Mouse (Mus musculus): Measurements from ENCODE around the gene Tuba1c. TPM values are rescaled to one million over a fixed set of nuclear protein-coding genes. Genes with fewer than 3 reads are reported as not detected.
A peak's percentile ranks its signal among the peaks of the same experiment; 100 is the strongest.
"Not testable (repeated sequence)": the region's sequence is repeated elsewhere in the genome, so short reads cannot be mapped to it uniquely, and the experiment has no call there.

Gene Tuba1c
- polyA plus RNA-seq, 1 experiment from 2014 or later, result 315 TPM

- no peak for TF ChIP-seq CTCF (IDR thresholded peaks at IDR 0.05; ENCODE audit: low read depth)
- Histone ChIP-seq H3K9ac (ENCODE audit: low read depth, low read length) (peak overlapping the region; percentile 57), H3K36me3 (ENCODE audit: control insufficient read depth, insufficient read depth) (peaks cover 17% of the 10 kb centered on the region; the same call in 1 of the 2 replicates), H3K4me1 (replicated peaks; ENCODE audit: control insufficient read depth, insufficient read depth, low read length) (peaks cover 5% of the 10 kb centered on the region), H3K4me3 (ENCODE audit: low read depth, low read length) (peak overlapping the region; percentile 62), H3K4me2 (replicated peaks; ENCODE audit: low read depth) (peak overlapping the region; percentile 86), H3K9me3 (ENCODE audit: control insufficient read depth) (no peaks in the 10 kb centered on the region), H3K27me3 (replicated peaks; ENCODE audit: control insufficient read depth, insufficient read depth, low read length) (no peaks in the 10 kb centered on the region), H3K27ac (ENCODE audit: low read depth, low read length) (peak overlapping the region; percentile 60)
- under 1% methylated on average over 44 of the region's 44 CpGs for WGBS
- ATAC-seq, result peak; percentile 93
Observed at GRCm38 (mm10) chr15:99074600-99075333, 45.1 kb downstream of the Tuba1c start.

DNA sequence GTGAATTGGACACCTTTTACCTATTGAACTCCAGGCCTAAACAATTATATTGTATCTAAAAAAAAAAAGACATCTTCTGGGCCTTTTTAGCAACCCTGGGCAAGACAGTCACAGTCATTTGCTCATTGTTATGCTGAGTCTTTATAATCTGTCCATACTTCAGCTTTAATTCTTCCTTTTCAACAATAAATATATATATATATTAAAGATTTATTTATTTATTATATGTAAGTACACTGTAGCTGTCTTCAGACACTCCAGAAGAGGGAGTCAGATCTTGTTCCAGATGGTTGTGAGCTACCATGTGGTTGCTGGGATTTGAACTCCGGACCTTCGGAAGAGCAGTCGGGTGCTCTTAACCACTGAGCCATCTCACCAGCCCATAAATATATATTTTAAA, 46.3 kb downstream of the Tuba1c start:
- H3K27me3 ChIP-seq (replicated peaks; ENCODE audit: control insufficient read depth, insufficient read depth, low read length); ATAC-seq; H3K9ac ChIP-seq (ENCODE audit: low read depth, low read length); H3K27ac ChIP-seq (ENCODE audit: low read depth, low read length); H3K4me1 ChIP-seq (replicated peaks; ENCODE audit: control insufficient read depth, insufficient read depth, low read length); H3K9me3 ChIP-seq (ENCODE audit: control insufficient read depth); H3K4me3 ChIP-seq (ENCODE audit: low read depth, low read length): not testable (repeated sequence)
- Histone ChIP-seq H3K36me3 (ENCODE audit: control insufficient read depth, insufficient read depth) (peaks cover 27% of the 10 kb centered on the region; the same call in 1 of the 2 replicates), H3K4me2 (replicated peaks; ENCODE audit: low read depth) (peak overlapping the region; percentile 86)
- WGBS, result 97% methylated on average over 3 of the region's 3 CpGs

DNA sequence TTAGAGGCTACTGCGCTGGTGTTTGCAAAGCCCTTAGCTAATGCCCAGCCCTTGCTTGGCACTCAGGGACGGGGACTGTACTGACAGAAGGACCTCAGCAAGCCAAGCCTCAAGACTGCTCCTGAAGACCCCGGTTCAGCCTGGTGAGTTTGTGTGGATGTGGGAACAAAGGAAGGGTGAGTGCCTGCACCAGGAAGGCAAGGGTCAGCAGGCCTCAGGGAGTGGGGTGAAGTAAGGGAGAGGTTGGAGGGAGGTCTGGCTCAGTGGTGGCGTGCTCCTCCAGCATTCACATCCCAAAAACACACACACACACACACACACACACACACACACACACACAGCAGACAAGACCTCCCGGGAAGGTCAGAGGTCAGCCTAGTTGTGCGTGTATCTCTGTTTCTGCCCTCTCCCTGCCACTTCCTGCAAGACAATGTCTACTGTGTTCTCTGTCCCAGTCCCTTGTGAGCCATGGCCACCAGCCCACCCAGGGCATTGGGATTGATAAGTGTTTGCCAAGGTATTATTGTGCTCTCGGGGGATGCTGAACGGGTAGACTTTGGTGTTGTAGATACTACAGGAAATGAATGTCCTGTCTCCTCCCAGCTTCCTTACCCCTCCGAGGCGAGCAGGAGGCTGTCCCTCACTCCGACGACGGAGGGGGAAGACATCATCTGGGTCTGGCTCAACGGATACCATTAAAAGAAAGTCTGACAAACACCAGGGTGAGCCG, 48.7 kb downstream of the Tuba1c start:
- no peak for ATAC-seq
- no peaks in the 10 kb centered on the region for H3K27me3 ChIP-seq (replicated peaks; ENCODE audit: control insufficient read depth, insufficient read depth, low read length)
- 79% methylated on average over 15 of the region's 15 CpGs for WGBS
- no peak overlapping the region for H3K27ac ChIP-seq (ENCODE audit: low read depth, low read length)
- H3K4me3 ChIP-seq (ENCODE audit: low read depth, low read length), result no peak overlapping the region
- no peak overlapping the region for H3K9ac ChIP-seq (ENCODE audit: low read depth, low read length)
- no peak overlapping the region for H3K4me2 ChIP-seq (replicated peaks; ENCODE audit: low read depth)
- TF ChIP-seq CTCF (IDR thresholded peaks at IDR 0.05; ENCODE audit: low read depth), result no peak
- H3K9me3 ChIP-seq (ENCODE audit: control insufficient read depth), result no peaks in the 10 kb centered on the region
- H3K4me1 ChIP-seq (replicated peaks; ENCODE audit: control insufficient read depth, insufficient read depth, low read length), result peaks cover 5% of the 10 kb centered on the region
- peaks cover 28% of the 10 kb centered on the region; the same call in 1 of the 2 replicates for H3K36me3 ChIP-seq (ENCODE audit: control insufficient read depth, insufficient read depth)

- WGBS, result 79% methylated on average over 3 of the region's 3 CpGs
- no peaks in the 10 kb centered on the region for H3K9me3 ChIP-seq (ENCODE audit: control insufficient read depth)
- ATAC-seq, result no peak
Observed at GRCm38 (mm10) chr15:99079804-99080203, 50.1 kb downstream of the Tuba1c start.

GRCm38 (mm10) chr15:99082322-99082721, 52.6 kb downstream of the Tuba1c start:
- ATAC-seq, result no peak
- H3K9ac ChIP-seq (ENCODE audit: low read depth, low read length), result no peak overlapping the region
- no peak overlapping the region for H3K4me3 ChIP-seq (ENCODE audit: low read depth, low read length)
- TF ChIP-seq CTCF (IDR thresholded peaks at IDR 0.05; ENCODE audit: low read depth), result no peak
- peaks cover 11% of the 10 kb centered on the region for H3K27me3 ChIP-seq (replicated peaks; ENCODE audit: control insufficient read depth, insufficient read depth, low read length)
- WGBS, result 96% methylated on average over 12 of the region's 12 CpGs
- H3K27ac ChIP-seq (ENCODE audit: low read depth, low read length), result no peak overlapping the region
- H3K4me2 ChIP-seq (replicated peaks; ENCODE audit: low read depth), result no peak overlapping the region
- no peaks in the 10 kb centered on the region for H3K9me3 ChIP-seq (ENCODE audit: control insufficient read depth)
- peaks cover 4% of the 10 kb centered on the region; the same call in 1 of the 2 replicates for H3K4me1 ChIP-seq (replicated peaks; ENCODE audit: control insufficient read depth, insufficient read depth, low read length)
- peaks cover 20% of the 10 kb centered on the region; the same call in 1 of the 2 replicates for H3K36me3 ChIP-seq (ENCODE audit: control insufficient read depth, insufficient read depth)

More at GRCm38 (mm10) chr15:99079804-99080203, 50.1 kb downstream of the Tuba1c start:
- H3K27me3 ChIP-seq (replicated peaks; ENCODE audit: control insufficient read depth, insufficient read depth, low read length), result no peaks in the 10 kb centered on the region
- no peak overlapping the region for H3K27ac ChIP-seq (ENCODE audit: low read depth, low read length)
- no peak for TF ChIP-seq CTCF (IDR thresholded peaks at IDR 0.05; ENCODE audit: low read depth)
- no peak overlapping the region for H3K4me2 ChIP-seq (replicated peaks; ENCODE audit: low read depth)
- no peak overlapping the region for H3K4me3 ChIP-seq (ENCODE audit: low read depth, low read length)
- H3K9ac ChIP-seq (ENCODE audit: low read depth, low read length), result no peak overlapping the region
- H3K4me1 ChIP-seq (replicated peaks; ENCODE audit: control insufficient read depth, insufficient read depth, low read length), result no peaks in the 10 kb centered on the region; the same call in 1 of the 2 replicates
- H3K36me3 ChIP-seq (ENCODE audit: control insufficient read depth, insufficient read depth), result peaks cover 28% of the 10 kb centered on the region; the same call in 1 of the 2 replicates

DNA sequence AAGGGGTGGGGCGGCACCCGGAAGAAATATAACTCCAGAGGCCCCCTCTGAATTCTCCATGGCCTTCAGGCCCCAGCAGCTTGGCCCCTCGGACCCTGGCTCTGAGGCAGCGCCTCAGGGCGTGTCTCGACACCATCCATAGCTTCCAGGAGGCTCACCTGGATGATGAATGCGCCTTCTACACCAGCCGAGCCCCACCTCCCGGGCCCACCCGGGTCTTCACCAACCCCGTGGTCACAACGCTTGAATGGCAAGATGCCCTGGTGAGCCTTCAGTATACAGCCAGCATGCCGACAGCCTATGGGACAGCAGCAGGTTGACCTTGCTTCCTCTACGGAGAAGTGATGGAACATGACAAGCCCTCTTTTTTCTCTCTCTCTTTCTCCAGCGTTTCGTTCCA, 53.1 kb downstream of the Tuba1c start:
- Histone ChIP-seq H3K4me1 (replicated peaks; ENCODE audit: control insufficient read depth, insufficient read depth, low read length) (peaks cover 4% of the 10 kb centered on the region; the same call in 1 of the 2 replicates), H3K36me3 (ENCODE audit: control insufficient read depth, insufficient read depth) (peaks cover 15% of the 10 kb centered on the region; the same call in 1 of the 2 replicates), H3K4me3 (ENCODE audit: low read depth, low read length) (no peak overlapping the region), H3K9me3 (ENCODE audit: control insufficient read depth) (no peaks in the 10 kb centered on the region), H3K4me2 (replicated peaks; ENCODE audit: low read depth) (no peak overlapping the region), H3K27ac (ENCODE audit: low read depth, low read length) (no peak overlapping the region), H3K27me3 (replicated peaks; ENCODE audit: control insufficient read depth, insufficient read depth, low read length) (peaks cover 17% of the 10 kb centered on the region), H3K9ac (ENCODE audit: low read depth, low read length) (no peak overlapping the region)
- WGBS, result 84% methylated on average over 16 of the region's 16 CpGs
- no peak for TF ChIP-seq CTCF (IDR thresholded peaks at IDR 0.05; ENCODE audit: low read depth)
- no peak for ATAC-seq
